Mouse (Mus musculus) olfactory bulb, adult 2 months (tissue): ENCODE data around the gene Ly6g6e.

ENCODE experiments used
- CTCF ChIP-seq: fragments of 200-500 bp; IDR thresholded peaks from 2 replicates; pipeline ENCODE4 v1.5.1; 2012; ENCODE audit warnings: low read depth, mild to moderate bottlenecking, low read length, moderate library complexity; ENCODE audit not compliant: insufficient read depth
- POLR2A ChIP-seq: fragments of 200-500 bp; IDR thresholded peaks from 2 replicates; pipeline ENCODE4 v1.6.1; 2012; ENCODE audit warnings: mild to moderate bottlenecking, low read depth, low read length, moderate library complexity; ENCODE audit not compliant: insufficient read depth

DNA sequence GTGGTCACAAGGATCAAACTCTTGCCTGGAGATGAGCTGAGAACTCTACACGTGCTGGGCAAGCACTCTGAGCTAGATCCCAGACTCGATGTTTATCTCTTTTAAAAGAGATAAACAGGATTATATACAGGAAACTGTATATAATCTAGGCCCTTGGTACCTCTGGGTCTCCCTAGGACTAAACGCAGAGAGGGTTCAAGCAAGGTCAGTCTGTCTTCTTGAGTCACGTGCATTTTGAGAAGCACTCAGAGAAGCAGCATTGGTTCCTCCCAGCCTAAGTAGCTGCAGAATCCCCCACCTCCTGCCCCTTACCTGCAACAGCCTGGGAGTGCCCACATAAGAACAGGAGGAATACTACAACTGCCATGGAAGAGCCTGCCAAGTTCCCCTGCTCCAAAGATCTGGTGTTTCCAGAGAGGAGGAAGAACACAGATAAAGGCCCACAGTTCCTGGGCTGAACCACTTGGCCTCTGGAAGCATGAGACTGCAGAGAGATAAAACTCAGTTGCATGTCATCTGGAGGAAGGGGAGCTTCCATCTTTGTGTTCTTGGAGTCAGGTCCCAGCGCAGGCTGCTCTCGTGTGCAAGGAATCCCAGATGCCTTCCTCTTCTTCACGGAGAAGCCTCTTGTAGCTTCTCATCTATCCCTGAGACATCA, 8.6 kb downstream of the Ly6g6e start, which contains the start of gene Ly6g6f:
- no peak for TF ChIP-seq CTCF
- no peak for TF ChIP-seq POLR2A
